11 mouse cellular contexts compared by ENCODE assay signal in genomic region chr2:141876155-141876851, GRCm38 (mm10).
DNase-seq lines count a peak whose midpoint lies in the region; ATAC-seq and TF ChIP-seq lines count a peak whose summit lies in the region.
"Had no signal": no experiment of that assay in that cellular context is flagged by ENCODE, and none has a peak within 500 bp of the region (broad histone marks: within the 10 kb centered on the region; RNA-seq: fewer than 3 reads in every experiment).

No protein-coding gene starts in this region.

- 0 out of 2 replicates have a peak overlapping the region, but pooled peaks have one; percentile 14 for H3K27ac ChIP-seq in forebrain, embryonic 15.5 days (replicated peaks)
- no peak overlapping the region for H3K27ac ChIP-seq in forebrain, embryonic 13.5 days
- H3K27ac ChIP-seq in left cerebral cortex, adult 2 months = peak overlapping the region; percentile 52; the same call in 1 of the 2 replicates
- no peak overlapping the region for H3K27ac ChIP-seq in gastrocnemius, adult 2 months
- no peak overlapping the region for H3K27ac ChIP-seq in hindbrain, embryonic 11.5 days (ENCODE audit: low read depth, low read length)
- H3K27ac ChIP-seq: limb, embryonic 12.5 days had no signal

- H3K4me2 ChIP-seq in forebrain, embryonic 15.5 days (replicated peaks) = no peak overlapping the region
- H3K4me2 ChIP-seq in forebrain, embryonic 13.5 days = no peak overlapping the region
- H3K4me2 ChIP-seq in hindbrain, embryonic 11.5 days (replicated peaks; ENCODE audit: low read depth, low read length) = no peak overlapping the region
- H3K4me2 ChIP-seq: limb, embryonic 12.5 days had no signal

- H3K9ac ChIP-seq in forebrain, embryonic 15.5 days (replicated peaks) = no peak overlapping the region
- H3K9ac ChIP-seq in forebrain, embryonic 13.5 days = no peak overlapping the region
- no peak overlapping the region for H3K9ac ChIP-seq in hindbrain, embryonic 11.5 days (ENCODE audit: low read depth, low read length)
- H3K9ac ChIP-seq: limb, embryonic 12.5 days had no signal

- no peak for TF ChIP-seq CTCF in left cerebral cortex, adult 2 months (IDR thresholded peaks at IDR 0.05)
- TF ChIP-seq CTCF in gastrocnemius, adult 2 months (IDR thresholded peaks at IDR 0.05) = no peak

- H3K9me3 ChIP-seq in forebrain, embryonic 15.5 days = no peaks in the 10 kb centered on the region
- no peaks in the 10 kb centered on the region for H3K9me3 ChIP-seq in forebrain, embryonic 13.5 days (replicated peaks)
- no peaks in the 10 kb centered on the region for H3K9me3 ChIP-seq in hindbrain, embryonic 11.5 days (ENCODE audit: control insufficient read depth, low read length)
- H3K9me3 ChIP-seq: limb, embryonic 12.5 days had no signal

- no peaks in the 10 kb centered on the region for H3K27me3 ChIP-seq in forebrain, embryonic 15.5 days
- H3K27me3 ChIP-seq in forebrain, embryonic 13.5 days = no peaks in the 10 kb centered on the region
- H3K27me3 ChIP-seq in hindbrain, embryonic 11.5 days (ENCODE audit: control insufficient read depth, insufficient read depth, low read length) = no peaks in the 10 kb centered on the region
- H3K27me3 ChIP-seq: limb, embryonic 12.5 days had no signal

- 0 out of 2 replicates have a peak, but pooled peaks cover 3% of the 10 kb centered on the region for H3K4me1 ChIP-seq in forebrain, embryonic 15.5 days
- no peaks in the 10 kb centered on the region for H3K4me1 ChIP-seq in forebrain, embryonic 13.5 days
- H3K4me1 ChIP-seq in hindbrain, embryonic 11.5 days (replicated peaks; ENCODE audit: control insufficient read depth, insufficient read depth, low read length) = no peaks in the 10 kb centered on the region

- no peaks in the 10 kb centered on the region for H3K36me3 ChIP-seq in forebrain, embryonic 15.5 days
- no peaks in the 10 kb centered on the region for H3K36me3 ChIP-seq in forebrain, embryonic 13.5 days (ENCODE audit: poor library complexity, severe bottlenecking)
- no peaks in the 10 kb centered on the region for H3K36me3 ChIP-seq in hindbrain, embryonic 11.5 days (ENCODE audit: control insufficient read depth, insufficient read depth, low read length)
- H3K36me3 ChIP-seq: limb, embryonic 12.5 days had no signal

- DNase-seq in Muller cell, postnatal 12 days (ENCODE audit: inconsistent ontology term) = peak; percentile 15
- peak; percentile 42 to 76 for DNase-seq in frontal cortex, postnatal 36 days (ENCODE audit: low spot score in 2 of 2)
- DNase-seq in left cerebral cortex, adult 2 months (ENCODE audit: extremely low spot score in 1 of 2, low spot score in 2 of 2) = peak; percentile 17 to 18
- DNase-seq in gastrocnemius, adult 2 months = no peak
- DNase-seq in hindbrain, embryonic 11.5 days (ENCODE audit: low spot score) = no peak
- DNase-seq: gastrocnemius, postnatal 25 days had no signal

- intact Hi-C loops in left cerebral cortex, adult 2 months (cut with DNase I) = no loop called here
- intact Hi-C loops in gastrocnemius, adult 2 months (cut with DNase I) = no loop called here

- H3K4me3 ChIP-seq in forebrain, embryonic 15.5 days = no peak overlapping the region
- H3K4me3 ChIP-seq in forebrain, embryonic 13.5 days = no peak overlapping the region
- no peak overlapping the region for H3K4me3 ChIP-seq in left cerebral cortex, adult 2 months
- H3K4me3 ChIP-seq in gastrocnemius, adult 2 months = no peak overlapping the region
- no peak overlapping the region for H3K4me3 ChIP-seq in hindbrain, embryonic 11.5 days (ENCODE audit: low read depth, low read length)
- H3K4me3 ChIP-seq: limb, embryonic 12.5 days had no signal

- peak; percentile 67 for ATAC-seq in forebrain, embryonic 15.5 days (replicated peaks)
- ATAC-seq in forebrain, embryonic 13.5 days = no peak
- no peak for ATAC-seq in monocyte, adult 5-6 weeks (replicated peaks; ENCODE audit: insufficient number of reproducible peaks, low FRiP score, low TSS enrichment, poor library complexity, severe bottlenecking)
- ATAC-seq in hindbrain, embryonic 11.5 days (ENCODE audit: low FRiP score) = no peak
- ATAC-seq: lung, postnatal 0 days had no signal

- WGBS in forebrain, embryonic 15.5 days = 50% methylated on average over 10 of the region's 10 CpGs
- 57% methylated on average over 10 of the region's 10 CpGs for WGBS in forebrain, embryonic 13.5 days
- WGBS in hindbrain, embryonic 11.5 days = 68% methylated on average over 10 of the region's 10 CpGs

Comparison
In these comparisons a context has a peak if more than half of its experiments do, and no peak if none do; other contexts are left out.
1. H3K27ac ChIP-seq: peak in forebrain, embryonic 15.5 days (single experiment) and left cerebral cortex, adult 2 months (single experiment); none in forebrain, embryonic 13.5 days (single experiment), gastrocnemius, adult 2 months (single experiment) and hindbrain, embryonic 11.5 days (single experiment).
2. DNase-seq: peak in Muller cell, postnatal 12 days (single experiment), frontal cortex, postnatal 36 days (2 of 2) and left cerebral cortex, adult 2 months (2 of 2); none in gastrocnemius, adult 2 months (single experiment) and hindbrain, embryonic 11.5 days (single experiment).